Mouse (Mus musculus) c-Kit-positive CD71-negative TER-119-negative erythroid progenitor cells, embryonic 14.5 days (primary cell): ENCODE results near the gene Rccd1.
"Not testable (repeated sequence)": the region's sequence is repeated elsewhere in the genome, so short reads cannot be mapped to it uniquely, and the experiment has no call there.

Experiments used
- DNase-seq: peaks from one replicate; pipeline ENCODE4 v3.0.0-alpha.2; 2013; ENCODE audit warnings: low read depth

The Rccd1 gene

GRCm38 (mm10) chr7:80343270-80344018 is 19.2 kb upstream of the Rccd1 start:
- DNase-seq = no peak

GRCm38 (mm10) chr7:80342858-80343257 is 18.6 kb upstream of the Rccd1 start, which contains the start of gene Hddc3:
TSS of gene Hddc3 (plus strand) at chr7:80343104.
- peak; percentile 97 for DNase-seq

GRCm38 (mm10) chr7:80341793-80342192 is 17.5 kb upstream of the Rccd1 start:
- DNase-seq = no peak

GRCm38 (mm10) chr7:80340793-80341192 is 16.5 kb upstream of the Rccd1 start, which contains the start of gene Unc45a:
TSS of gene Unc45a (minus strand) at chr7:80341005.
- peak; percentile 67 for DNase-seq

- DNase-seq = peak; percentile 99
These were observed 15.8 kb upstream of the Rccd1 start for GRCm38 (mm10) chr7:80339793-80340628.

GRCm38 (mm10) chr7:80339371-80339770 is 15.1 kb upstream of the Rccd1 start:
- no peak for DNase-seq

GRCm38 (mm10) chr7:80336932-80337331 is 12.7 kb upstream of the Rccd1 start:
- DNase-seq = no peak

- DNase-seq = no peak
These were observed 10.6 kb upstream of the Rccd1 start for GRCm38 (mm10) chr7:80334848-80335247.

GRCm38 (mm10) chr7:80331433-80331832 is 7.2 kb upstream of the Rccd1 start:
- no peak for DNase-seq

GRCm38 (mm10) chr7:80330278-80330677 is 6.0 kb upstream of the Rccd1 start:
- DNase-seq = no peak

- DNase-seq = no peak
These were observed 1.8 kb upstream of the Rccd1 start for GRCm38 (mm10) chr7:80326076-80326475.

GRCm38 (mm10) chr7:80325292-80325868 is 1.1 kb upstream of the Rccd1 start:
- no peak for DNase-seq

GRCm38 (mm10) chr7:80324816-80325119 is 514 bp upstream of the Rccd1 start:
- not testable (repeated sequence) for DNase-seq

- DNase-seq = no peak
These were observed 918 bp downstream of the Rccd1 start for GRCm38 (mm10) chr7:80323336-80323735.

- DNase-seq = no peak
These were observed 4.3 kb downstream of the Rccd1 start for GRCm38 (mm10) chr7:80319846-80320496.

GRCm38 (mm10) chr7:80318670-80319069 is 5.6 kb downstream of the Rccd1 start:
- DNase-seq = no peak

- no peak for DNase-seq
These were observed 6.7 kb downstream of the Rccd1 start for GRCm38 (mm10) chr7:80317439-80318115.

GRCm38 (mm10) chr7:80315733-80316132 is 8.5 kb downstream of the Rccd1 start:
- DNase-seq = no peak

GRCm38 (mm10) chr7:80310771-80311170 is 13.5 kb downstream of the Rccd1 start:
- DNase-seq = no peak

GRCm38 (mm10) chr7:80307766-80308165 is 16.5 kb downstream of the Rccd1 start:
- DNase-seq = no peak

- DNase-seq = no peak
These were observed 22.7 kb downstream of the Rccd1 start for GRCm38 (mm10) chr7:80301522-80301921.

GRCm38 (mm10) chr7:80299568-80299967 is 24.7 kb downstream of the Rccd1 start:
- DNase-seq = no peak
